Mouse (Mus musculus) E14TG2a.4 (cell line): ENCODE data around the gene Ajap1.
A peak's percentile ranks its signal among the peaks of the same experiment; 100 is the strongest.

Experiments used
- H3K27me3 ChIP-seq: 2 replicates; pipeline ENCODE4 v1.6.1; 2014; ENCODE audit warnings: low read length, control low read depth; ENCODE audit not compliant: insufficient read depth
- H3K36me3 ChIP-seq: 2 replicates; pipeline ENCODE4 v1.6.1; 2014; ENCODE audit warnings: low read length, control low read depth; ENCODE audit not compliant: insufficient read depth
- H3K4me1 ChIP-seq: replicated peaks from 2 replicates; pipeline ENCODE4 v1.6.1; 2014; ENCODE audit warnings: low read depth, low read length, control low read depth
- H3K4me3 ChIP-seq: replicated peaks from 2 replicates; pipeline ENCODE4 v1.5.1; 2014; ENCODE audit warnings: mild to moderate bottlenecking, low read length
- H3K9me3 ChIP-seq: 2 replicates; pipeline ENCODE4 v1.6.1; 2014; ENCODE audit warnings: low read length, control low read depth
- CTCF ChIP-seq: conservative IDR thresholded peaks from 2 replicates; pipeline ENCODE4 v1.5.1; 2014; ENCODE audit warnings: low read length
- NANOG ChIP-seq: IDR thresholded peaks from 2 replicates; pipeline ENCODE4 v1.6.1; 2014; ENCODE audit warnings: borderline replicate concordance, low read length, mixed read lengths
- POU5F1 ChIP-seq: IDR thresholded peaks from 2 replicates; pipeline ENCODE4 v1.6.1; 2014; ENCODE audit warnings: low read length, borderline replicate concordance

Ajap1 gene

GRCm38 (mm10) chr4:153387478-153387877, 95.1 kb downstream of the Ajap1 start:
- H3K4me3 ChIP-seq = no peak overlapping the region
- TF ChIP-seq CTCF = no peak
- TF ChIP-seq POU5F1 = no peak
- no peak for TF ChIP-seq NANOG
- no peaks in the 10 kb centered on the region for H3K27me3 ChIP-seq
- peaks cover 12% of the 10 kb centered on the region for H3K9me3 ChIP-seq
- no peaks in the 10 kb centered on the region for H3K36me3 ChIP-seq
- H3K4me1 ChIP-seq = no peaks in the 10 kb centered on the region

- H3K9me3 ChIP-seq = peaks cover 13% of the 10 kb centered on the region
- H3K36me3 ChIP-seq = no peaks in the 10 kb centered on the region
- peaks cover 15% of the 10 kb centered on the region for H3K4me1 ChIP-seq
- TF ChIP-seq POU5F1 (no peak), CTCF (no peak), NANOG (no peak)
- no peak overlapping the region for H3K4me3 ChIP-seq
- no peaks in the 10 kb centered on the region for H3K27me3 ChIP-seq
These were observed 101.2 kb downstream of the Ajap1 start for GRCm38 (mm10) chr4:153381433-153381832.

GRCm38 (mm10) chr4:153380885-153381284, 101.7 kb downstream of the Ajap1 start:
- no peak overlapping the region for H3K4me3 ChIP-seq
- TF ChIP-seq NANOG (no peak), CTCF (no peak), POU5F1 (no peak)
- no peaks in the 10 kb centered on the region for H3K36me3 ChIP-seq
- H3K27me3 ChIP-seq = no peaks in the 10 kb centered on the region
- peaks cover 15% of the 10 kb centered on the region for H3K4me1 ChIP-seq
- H3K9me3 ChIP-seq = peaks cover 8% of the 10 kb centered on the region

GRCm38 (mm10) chr4:153377981-153378380, 104.6 kb downstream of the Ajap1 start:
- Histone ChIP-seq H3K36me3 (no peaks in the 10 kb centered on the region), H3K4me1 (peaks cover 15% of the 10 kb centered on the region), H3K27me3 (no peaks in the 10 kb centered on the region; the same call in 1 of the 2 replicates), H3K4me3 (no peak overlapping the region), H3K9me3 (peaks cover 6% of the 10 kb centered on the region)
- TF ChIP-seq CTCF (peak; percentile 32), NANOG (no peak)

- no peaks in the 10 kb centered on the region for H3K36me3 ChIP-seq
- TF ChIP-seq NANOG (no peak), CTCF (no peak), POU5F1 (no peak)
- H3K4me1 ChIP-seq = peaks cover 9% of the 10 kb centered on the region
- H3K27me3 ChIP-seq = peaks cover 5% of the 10 kb centered on the region
- no peaks in the 10 kb centered on the region for H3K9me3 ChIP-seq
- no peak overlapping the region for H3K4me3 ChIP-seq
These were observed 108.4 kb downstream of the Ajap1 start for GRCm38 (mm10) chr4:153374233-153374632.

- no peaks in the 10 kb centered on the region for H3K36me3 ChIP-seq
- TF ChIP-seq POU5F1 (no peak), NANOG (no peak), CTCF (no peak)
- H3K9me3 ChIP-seq = no peaks in the 10 kb centered on the region
- peaks cover 8% of the 10 kb centered on the region for H3K4me1 ChIP-seq
- H3K4me3 ChIP-seq = no peak overlapping the region
- peaks cover 10% of the 10 kb centered on the region for H3K27me3 ChIP-seq
These were observed 109.5 kb downstream of the Ajap1 start for GRCm38 (mm10) chr4:153373125-153373524.

GRCm38 (mm10) chr4:153368620-153369159, 113.9 kb downstream of the Ajap1 start:
- Histone ChIP-seq H3K36me3 (no peaks in the 10 kb centered on the region), H3K4me1 (no peaks in the 10 kb centered on the region), H3K27me3 (peaks cover 11% of the 10 kb centered on the region), H3K9me3 (no peaks in the 10 kb centered on the region), H3K4me3 (no peak overlapping the region)
- TF ChIP-seq NANOG = no peak
- no peak for TF ChIP-seq CTCF
- no peak for TF ChIP-seq POU5F1

- no peak for TF ChIP-seq POU5F1
- TF ChIP-seq CTCF = no peak
- no peak for TF ChIP-seq NANOG
- Histone ChIP-seq H3K4me1 (0 out of 2 replicates have a peak, but pooled peaks cover 4% of the 10 kb centered on the region), H3K36me3 (no peaks in the 10 kb centered on the region), H3K27me3 (peaks cover 3% of the 10 kb centered on the region; the same call in 1 of the 2 replicates), H3K9me3 (no peaks in the 10 kb centered on the region), H3K4me3 (no peak overlapping the region)
These were observed 121.6 kb downstream of the Ajap1 start for GRCm38 (mm10) chr4:153360868-153361545.
